Mouse (Mus musculus) liver, embryonic 14.5 days (tissue): ENCODE data around the gene Tnfaip2.

Experiments
- CTCF ChIP-seq: IDR thresholded peaks from 2 replicates; pipeline ENCODE4 v1.5.1; 2016; ENCODE audit warnings: antibody characterized with exemption, low read depth, control low read depth
- EP300 ChIP-seq: IDR thresholded peaks from 2 replicates; pipeline ENCODE4 v1.6.1; 2016; ENCODE audit warnings: antibody characterized with exemption, low read depth

DNA sequence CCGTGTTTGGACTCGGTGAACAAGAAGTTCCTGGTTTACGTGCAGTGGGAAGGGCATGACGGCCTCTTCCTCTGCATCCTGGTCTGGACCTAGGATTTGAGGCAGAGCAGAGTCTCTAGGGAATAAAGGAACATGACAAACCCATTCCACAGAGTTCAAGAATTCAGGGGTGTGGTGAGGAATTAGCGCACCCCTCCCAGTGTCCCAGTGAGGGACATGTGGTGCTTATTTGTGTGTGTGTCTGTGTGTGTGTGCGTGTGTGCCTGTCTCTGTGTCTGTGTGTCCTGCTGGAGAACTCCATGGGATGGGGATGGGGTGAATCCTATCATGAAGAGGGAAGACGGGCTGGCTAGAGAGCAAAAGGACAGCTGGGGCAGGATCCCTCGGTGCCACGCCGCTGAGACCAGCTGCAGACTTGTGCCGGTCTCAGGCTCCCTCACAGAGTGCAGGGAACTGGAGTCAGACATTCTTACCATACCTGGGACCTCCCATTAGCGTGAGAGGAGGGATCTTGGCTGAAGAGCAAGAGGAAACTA, 13.1 kb downstream of the Tnfaip2 start:
- TF ChIP-seq EP300 (no peak), CTCF (no peak)
